Comparison of ENCODE assay signal across 16 mouse cellular contexts in the genomic region with DNA sequence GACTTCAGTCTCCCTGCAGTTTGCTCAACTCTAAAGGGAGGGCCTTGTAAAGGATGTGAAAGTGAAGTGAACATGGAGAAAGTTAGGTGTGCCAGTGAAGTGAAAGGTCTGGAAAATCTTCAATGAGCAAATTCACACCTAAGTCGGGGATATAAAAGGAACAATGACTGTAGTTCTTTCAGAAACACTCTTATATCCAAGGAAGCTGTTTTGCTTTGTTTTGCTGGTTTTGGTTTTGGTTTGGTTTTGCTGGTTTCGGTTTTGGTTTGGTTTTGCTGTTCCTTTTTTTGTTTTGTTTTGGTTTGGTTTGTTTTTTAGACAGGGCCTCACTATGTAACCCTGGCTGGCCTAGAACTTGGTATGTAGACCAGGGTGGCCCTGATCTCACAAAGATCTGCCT.
DNase-seq lines count a peak whose midpoint lies in the region; ATAC-seq and TF ChIP-seq lines count a peak whose summit lies in the region.
"Had no signal": no experiment of that assay in that cellular context is flagged by ENCODE, and none has a peak within 500 bp of the region (broad histone marks: within the 10 kb centered on the region; RNA-seq: fewer than 3 reads in every experiment).

No protein-coding gene starts in this region.

- H3K27ac ChIP-seq in thymus, adult 2 months (ENCODE audit: control insufficient read depth, insufficient read depth, low read length) = no peak overlapping the region; the same call in 1 of the 2 replicates
- no peak overlapping the region; the same call in 1 of the 2 replicates for H3K27ac ChIP-seq in liver, embryonic 15.5 days (replicated peaks)
- H3K27ac ChIP-seq in forebrain, embryonic 15.5 days (replicated peaks) = no peak overlapping the region
- no peak overlapping the region for H3K27ac ChIP-seq in neural tube, embryonic 15.5 days (replicated peaks)
- H3K27ac ChIP-seq: hindbrain, embryonic 10.5 days; intestine, embryonic 15.5 days; kidney, postnatal 0 days had no signal

- no peak overlapping the region for H3K4me3 ChIP-seq in thymus, adult 2 months (ENCODE audit: control insufficient read depth, insufficient read depth, low read length)
- no peak overlapping the region for H3K4me3 ChIP-seq in liver, embryonic 15.5 days (replicated peaks)
- no peak overlapping the region for H3K4me3 ChIP-seq in forebrain, embryonic 15.5 days
- H3K4me3 ChIP-seq in neural tube, embryonic 15.5 days (replicated peaks) = no peak overlapping the region
- H3K4me3 ChIP-seq: heart, embryonic 12.5 days; hindbrain, embryonic 10.5 days; intestine, embryonic 15.5 days had no signal

- ATAC-seq in liver, embryonic 15.5 days (ENCODE audit: insufficient read depth) = no peak
- ATAC-seq in forebrain, embryonic 15.5 days (replicated peaks) = no peak
- no peak for ATAC-seq in neural tube, embryonic 15.5 days (ENCODE audit: low FRiP score)
- ATAC-seq: intestine, embryonic 15.5 days had no signal

- peak; percentile 21 for DNase-seq in thymus, postnatal 0 days (ENCODE audit: low spot score)
- DNase-seq in thymus, adult 2 months = no peak
- peak; percentile 8 for DNase-seq in adipocyte (ENCODE audit: low spot score)
- no peak for DNase-seq in testis, postnatal 10 days (ENCODE audit: low spot score)
- DNase-seq in cerebellum, adult 18-20 months = no peak
- DNase-seq: cerebellum, adult 2 months; gastrocnemius, postnatal 14 days; layer of hippocampus, adult 9-11 months; lung, postnatal 10 days had no signal

- no peaks in the 10 kb centered on the region for H3K36me3 ChIP-seq in thymus, adult 2 months (ENCODE audit: control insufficient read depth, insufficient read depth, low read length)
- H3K36me3 ChIP-seq in liver, embryonic 15.5 days (replicated peaks) = no peaks in the 10 kb centered on the region
- H3K36me3 ChIP-seq in forebrain, embryonic 15.5 days = no peaks in the 10 kb centered on the region
- no peaks in the 10 kb centered on the region for H3K36me3 ChIP-seq in neural tube, embryonic 15.5 days
- H3K36me3 ChIP-seq: heart, embryonic 12.5 days; hindbrain, embryonic 10.5 days; intestine, embryonic 15.5 days had no signal

- no peak for TF ChIP-seq CTCF in thymus, adult 2 months (IDR thresholded peaks at IDR 0.05; ENCODE audit: borderline replicate concordance, control insufficient read depth, extremely low read depth, insufficient read depth, low read length, poor library complexity)

- TF ChIP-seq POLR2A in thymus, adult 2 months (IDR thresholded peaks at IDR 0.05; ENCODE audit: control insufficient read depth, extremely low read depth, insufficient read depth, low read length, poor library complexity) = no peak

- peak overlapping the region; percentile 11; the same call in 1 of the 2 replicates for H3K4me2 ChIP-seq in liver, embryonic 15.5 days
- no peak overlapping the region for H3K4me2 ChIP-seq in forebrain, embryonic 15.5 days (replicated peaks)
- H3K4me2 ChIP-seq in neural tube, embryonic 15.5 days = no peak overlapping the region
- H3K4me2 ChIP-seq: heart, embryonic 12.5 days; intestine, embryonic 15.5 days had no signal

- no peaks in the 10 kb centered on the region for H3K9me3 ChIP-seq in liver, embryonic 15.5 days (replicated peaks)
- no peaks in the 10 kb centered on the region for H3K9me3 ChIP-seq in forebrain, embryonic 15.5 days
- H3K9me3 ChIP-seq in neural tube, embryonic 15.5 days (replicated peaks) = no peaks in the 10 kb centered on the region
- H3K9me3 ChIP-seq: heart, embryonic 12.5 days; hindbrain, embryonic 10.5 days; intestine, embryonic 15.5 days had no signal

- 11% methylated on average over 2 of the region's 2 CpGs for WGBS in thymus, adult 2 months
- WGBS in liver, embryonic 15.5 days (ENCODE audit: insufficient replicate concordance) = 58% methylated on average over 2 of the region's 2 CpGs
- WGBS in forebrain, embryonic 15.5 days = 83% methylated on average over 2 of the region's 2 CpGs
- WGBS in neural tube, embryonic 15.5 days = 93% methylated on average over 2 of the region's 2 CpGs

- H3K4me1 ChIP-seq in thymus, adult 2 months (replicated peaks; ENCODE audit: control insufficient read depth, insufficient read depth, low read length) = peaks cover 11% of the 10 kb centered on the region
- peaks cover 17% of the 10 kb centered on the region for H3K4me1 ChIP-seq in liver, embryonic 15.5 days (replicated peaks)
- H3K4me1 ChIP-seq in forebrain, embryonic 15.5 days = no peaks in the 10 kb centered on the region
- H3K4me1 ChIP-seq in neural tube, embryonic 15.5 days = peaks cover 8% of the 10 kb centered on the region; the same call in 1 of the 2 replicates
- H3K4me1 ChIP-seq: hindbrain, embryonic 10.5 days; intestine, embryonic 15.5 days had no signal

- no peaks in the 10 kb centered on the region for H3K27me3 ChIP-seq in thymus, adult 2 months (ENCODE audit: control insufficient read depth, insufficient read depth, low read length)
- no peaks in the 10 kb centered on the region for H3K27me3 ChIP-seq in liver, embryonic 15.5 days
- no peaks in the 10 kb centered on the region for H3K27me3 ChIP-seq in forebrain, embryonic 15.5 days
- no peaks in the 10 kb centered on the region for H3K27me3 ChIP-seq in neural tube, embryonic 15.5 days (replicated peaks)
- H3K27me3 ChIP-seq: heart, embryonic 12.5 days; intestine, embryonic 15.5 days had no signal

- no peak overlapping the region for H3K9ac ChIP-seq in liver, embryonic 15.5 days
- no peak overlapping the region for H3K9ac ChIP-seq in forebrain, embryonic 15.5 days (replicated peaks)
- H3K9ac ChIP-seq in neural tube, embryonic 15.5 days (replicated peaks) = no peak overlapping the region
- H3K9ac ChIP-seq: heart, embryonic 12.5 days; intestine, embryonic 15.5 days had no signal

Comparison
In these comparisons a context has a peak if more than half of its experiments do, and no peak if none do; other contexts are left out.
1. DNase-seq: peak in thymus, postnatal 0 days (single experiment) and adipocyte (single experiment); none in thymus, adult 2 months (single experiment), testis, postnatal 10 days (single experiment) and cerebellum, adult 18-20 months (0 of 2).